Mouse (Mus musculus): Measurements from ENCODE around the gene Cacna2d3. TPM values are rescaled to one million over a fixed set of nuclear protein-coding genes. Genes with fewer than 3 reads are reported as not detected.

Gene Cacna2d3
- total RNA-seq, 4 experiments from 2014 or later, result 0.97 to 1.5 (median 1.0) TPM

DNA sequence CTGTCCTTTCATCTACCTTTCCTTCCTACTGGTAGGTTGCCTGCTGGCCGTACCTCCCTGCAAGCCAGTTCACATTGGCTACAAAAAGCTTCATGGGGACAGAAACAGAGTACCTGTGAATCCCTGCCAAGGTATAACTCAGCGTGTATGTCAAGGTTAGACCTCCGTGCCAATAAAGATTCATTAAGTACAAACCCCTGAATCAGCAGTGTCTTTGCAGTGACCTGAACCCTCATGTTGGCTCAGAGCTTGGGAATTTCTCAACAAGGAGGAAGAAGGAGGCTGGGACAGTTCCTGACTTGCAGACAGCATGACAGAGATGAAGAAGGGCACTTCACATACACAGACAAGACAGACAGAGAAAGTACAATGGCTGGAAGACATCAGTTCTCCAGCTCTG lies 225.1 kb downstream of the Cacna2d3 start:
- no peak for DNase-seq (ENCODE audit: low spot score in 2 of 2)

DNA sequence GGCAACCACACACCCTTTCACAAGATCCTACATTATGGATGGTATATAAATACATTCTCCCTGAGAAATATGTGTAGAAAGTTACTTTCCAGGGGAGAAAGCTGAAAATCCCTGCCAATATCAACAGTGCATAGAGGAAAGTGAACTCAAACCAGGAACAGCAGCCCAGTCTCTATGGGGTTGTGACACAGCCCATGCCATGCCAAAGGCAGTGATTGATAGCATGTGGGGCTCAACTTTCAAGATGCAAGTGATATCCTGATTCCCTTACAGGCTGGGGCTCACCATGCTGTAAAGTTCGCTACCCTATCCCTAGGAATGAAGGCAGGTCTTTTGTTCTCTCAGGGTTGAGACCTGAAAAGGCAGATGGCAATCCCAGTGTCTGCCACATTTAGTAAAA lies 229.9 kb downstream of the Cacna2d3 start:
- no peak for DNase-seq (ENCODE audit: low spot score in 2 of 2)

DNA sequence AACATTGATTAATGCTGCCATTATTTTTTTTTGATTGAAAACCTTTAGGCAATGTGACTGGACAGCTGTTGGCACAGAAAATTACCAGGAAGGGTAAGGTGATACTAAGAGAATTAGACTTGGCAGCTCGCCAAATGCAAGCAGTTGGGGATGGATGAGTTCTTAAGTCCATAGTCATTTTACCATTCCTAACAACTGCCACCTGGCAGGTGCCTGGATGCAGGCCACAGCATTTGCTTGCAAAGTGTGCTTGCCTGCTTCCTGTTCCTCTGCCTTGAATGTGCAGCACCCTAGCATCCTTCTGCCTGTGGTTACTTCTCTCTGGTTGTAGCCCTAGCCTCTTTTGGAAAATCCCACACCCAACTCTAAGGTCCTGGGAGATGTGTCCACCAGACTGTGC lies 236.2 kb downstream of the Cacna2d3 start:
- DNase-seq (ENCODE audit: low spot score in 2 of 2), result no peak

DNA sequence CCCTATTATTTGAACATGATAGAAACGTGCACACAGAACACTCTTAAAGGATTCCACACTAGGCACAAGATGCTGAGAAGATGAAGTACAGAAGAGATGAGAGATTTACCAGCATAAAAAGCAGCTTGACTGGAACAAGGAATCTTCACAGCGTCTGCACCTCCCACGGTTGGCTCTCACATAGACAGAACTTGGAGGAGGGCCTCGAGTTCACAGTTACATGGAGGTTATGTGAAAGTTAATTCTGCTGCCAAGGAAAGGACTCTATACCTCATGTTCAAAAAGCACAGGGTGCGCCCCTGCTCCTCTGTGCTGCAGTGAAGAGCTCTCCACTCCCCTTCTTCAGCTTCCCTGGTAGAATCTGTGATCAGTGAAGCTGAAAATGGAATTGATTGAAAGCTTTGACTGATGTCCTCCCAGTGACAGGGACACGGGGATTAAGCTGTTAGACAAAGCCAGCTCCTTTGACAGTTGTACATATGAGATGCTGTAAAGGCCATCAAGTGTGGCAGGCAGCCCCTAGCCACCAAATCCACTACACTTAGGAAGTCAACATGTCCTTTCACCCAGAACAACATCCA lies 243.2 kb downstream of the Cacna2d3 start:
- DNase-seq (ENCODE audit: low spot score in 2 of 2), result no peak

DNA sequence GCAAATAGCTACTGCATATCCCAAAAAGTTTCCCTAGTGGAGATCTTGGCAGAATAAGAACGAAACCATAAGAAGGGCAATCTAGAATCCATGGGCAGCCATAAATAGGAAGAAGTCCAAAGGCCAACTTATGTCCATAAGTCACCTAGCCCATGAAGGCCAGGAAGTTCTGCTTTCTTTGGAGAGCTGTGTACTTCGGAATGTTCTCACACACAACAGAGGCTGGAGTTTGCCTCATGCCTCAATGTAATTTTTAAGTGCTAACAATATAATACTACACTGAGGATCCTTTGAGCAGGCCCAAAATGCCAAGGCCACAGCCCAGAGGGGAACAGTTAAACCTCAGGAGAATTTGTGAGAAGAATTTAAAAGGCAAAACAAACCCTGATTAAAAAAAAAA lies 257.4 kb downstream of the Cacna2d3 start:
- no peak for DNase-seq (ENCODE audit: low spot score in 2 of 2)

DNA sequence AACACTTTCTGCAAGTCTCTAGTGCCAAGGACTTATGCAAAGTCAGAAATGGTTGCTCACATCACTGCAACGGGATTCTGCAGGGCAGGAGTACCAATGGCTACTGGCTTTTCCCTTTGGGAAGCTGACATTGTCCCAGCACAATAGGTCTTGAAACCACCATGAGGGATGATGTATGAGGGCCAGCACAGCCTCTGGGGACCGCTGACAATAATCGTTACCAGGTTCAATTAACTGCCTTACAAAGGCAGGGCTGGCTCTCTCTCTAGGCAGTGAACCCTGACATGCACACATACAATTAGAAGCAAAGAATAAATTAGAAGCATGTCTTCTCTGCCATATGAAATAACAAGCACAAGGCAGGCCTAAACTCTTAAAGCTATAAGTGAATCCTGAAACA lies 272.5 kb downstream of the Cacna2d3 start:
- no peak for DNase-seq (ENCODE audit: low spot score in 2 of 2)

DNA sequence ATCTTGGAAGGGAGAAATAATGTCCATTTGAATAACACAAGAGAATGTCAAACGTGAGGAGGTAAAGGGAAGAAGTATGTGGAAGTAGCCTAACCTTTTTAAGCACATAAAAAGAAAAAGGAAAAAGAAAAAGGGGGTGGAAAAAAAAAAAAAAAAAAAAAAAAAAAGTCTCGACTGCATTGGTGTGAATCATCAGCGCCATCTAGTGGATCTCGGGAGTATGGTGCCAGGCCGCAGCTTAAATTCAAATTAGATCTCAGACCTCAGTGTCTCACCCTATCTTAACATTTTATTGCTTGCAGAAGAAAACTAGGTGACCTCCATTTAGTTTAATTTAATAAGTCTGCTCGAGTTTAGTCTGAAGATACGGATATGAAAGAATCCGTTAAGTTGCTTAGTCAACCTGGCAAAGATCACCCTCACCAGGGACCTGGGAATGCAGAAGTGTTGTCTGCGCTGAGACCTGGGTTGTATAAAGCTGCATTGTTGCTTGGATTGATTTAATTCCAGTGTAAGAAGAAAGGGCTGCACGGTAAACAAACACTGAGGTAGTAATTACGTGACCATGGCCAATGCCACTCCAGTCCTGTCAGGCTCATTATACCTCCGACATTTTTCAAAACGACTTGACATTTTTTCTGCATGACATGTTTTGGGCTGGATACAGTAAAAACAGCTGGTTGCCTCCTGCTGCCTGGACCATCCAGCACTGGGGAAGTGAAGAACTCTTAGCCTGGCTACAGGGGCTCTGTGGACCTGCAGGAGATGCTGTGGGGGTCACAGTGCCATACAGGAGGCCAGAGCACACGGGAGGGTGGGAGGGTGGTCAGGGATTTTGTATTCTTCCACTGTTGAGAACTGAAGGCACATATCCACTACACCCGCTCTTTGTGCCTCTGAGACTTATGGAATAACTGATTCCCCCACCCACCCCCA lies 278.3 kb downstream of the Cacna2d3 start:
- peak; percentile 10 to 12 for DNase-seq (ENCODE audit: low spot score in 2 of 2)

DNA sequence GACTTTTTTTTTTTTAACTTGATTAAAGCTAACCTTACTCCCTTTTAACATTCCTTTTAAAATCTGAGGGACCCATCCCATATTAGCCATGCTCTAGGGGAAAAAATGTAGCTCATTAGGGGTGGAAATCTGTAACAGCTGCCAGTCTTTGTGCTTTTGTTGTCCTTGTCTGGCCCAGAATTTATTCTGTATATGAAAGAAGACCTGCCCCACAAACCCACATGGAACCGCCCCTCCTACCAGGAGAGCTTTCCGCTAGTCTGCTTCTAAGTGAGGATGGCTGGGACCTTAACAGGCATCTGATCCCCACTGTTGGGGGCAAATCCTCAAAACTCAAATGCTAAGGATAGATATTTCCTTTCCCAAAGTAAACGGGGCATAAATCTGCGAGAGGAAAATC lies 279.2 kb downstream of the Cacna2d3 start:
- no peak for DNase-seq (ENCODE audit: low spot score in 2 of 2)

DNA sequence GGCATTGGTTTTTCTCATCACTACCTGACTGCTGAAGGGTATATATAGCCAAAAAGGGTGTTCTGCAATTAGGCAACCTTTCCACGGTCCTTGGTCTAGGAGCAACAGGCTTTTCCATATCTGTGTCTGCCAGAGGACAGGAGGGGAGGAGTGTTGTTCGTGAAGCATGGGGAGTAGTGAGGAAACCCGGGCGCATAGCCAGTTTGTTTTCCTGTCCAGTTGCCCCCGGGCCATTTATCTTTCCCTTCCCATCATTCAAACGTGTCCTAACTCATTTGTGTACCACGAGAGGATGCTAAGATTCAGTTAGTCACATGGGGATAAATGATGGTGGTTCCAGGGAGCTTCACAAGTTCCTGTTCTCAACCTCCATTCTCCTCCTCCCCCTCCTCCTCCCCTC lies 283.0 kb downstream of the Cacna2d3 start:
- DNase-seq (ENCODE audit: low spot score in 2 of 2), result no peak

DNA sequence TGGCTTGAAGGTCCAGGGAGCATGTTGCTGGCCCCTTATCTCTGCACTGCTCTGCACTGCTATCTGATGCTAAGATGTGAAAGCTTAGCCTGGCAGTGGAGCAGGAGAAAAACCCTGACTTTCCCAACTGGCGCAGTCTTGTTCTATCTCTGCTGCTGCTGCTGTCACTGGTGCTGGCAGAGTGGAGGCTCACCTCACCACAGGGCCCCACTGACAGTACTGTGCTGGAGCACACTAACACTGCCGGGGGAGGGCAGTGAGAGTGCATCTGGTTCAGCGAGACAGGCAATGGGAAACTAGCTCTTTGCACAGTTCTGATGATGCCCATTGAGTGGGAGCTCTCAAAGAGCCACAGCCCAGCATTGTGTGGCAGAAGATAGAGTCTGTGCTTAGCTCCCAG lies 283.4 kb downstream of the Cacna2d3 start:
- no peak for DNase-seq (ENCODE audit: low spot score in 2 of 2)

DNA sequence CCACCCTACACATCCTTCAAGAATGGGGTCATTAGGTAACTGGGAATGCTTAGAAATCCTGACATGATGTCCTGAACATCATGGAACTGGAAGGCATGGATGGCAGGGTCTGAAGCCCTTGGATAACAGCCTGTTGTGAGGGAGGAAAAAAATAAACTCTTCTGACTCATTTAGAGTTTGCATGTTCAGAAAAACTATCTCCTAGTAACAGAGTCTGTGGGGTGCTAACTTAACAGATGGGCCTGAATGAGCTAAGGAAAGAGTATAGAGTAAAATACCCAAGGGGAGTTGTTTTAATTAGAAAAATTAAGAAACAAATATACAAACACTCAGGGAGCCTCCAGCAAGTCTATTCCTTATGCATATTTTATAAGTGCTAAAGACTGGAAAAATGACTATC lies 286.5 kb downstream of the Cacna2d3 start:
- no peak for DNase-seq (ENCODE audit: low spot score in 2 of 2)

DNA sequence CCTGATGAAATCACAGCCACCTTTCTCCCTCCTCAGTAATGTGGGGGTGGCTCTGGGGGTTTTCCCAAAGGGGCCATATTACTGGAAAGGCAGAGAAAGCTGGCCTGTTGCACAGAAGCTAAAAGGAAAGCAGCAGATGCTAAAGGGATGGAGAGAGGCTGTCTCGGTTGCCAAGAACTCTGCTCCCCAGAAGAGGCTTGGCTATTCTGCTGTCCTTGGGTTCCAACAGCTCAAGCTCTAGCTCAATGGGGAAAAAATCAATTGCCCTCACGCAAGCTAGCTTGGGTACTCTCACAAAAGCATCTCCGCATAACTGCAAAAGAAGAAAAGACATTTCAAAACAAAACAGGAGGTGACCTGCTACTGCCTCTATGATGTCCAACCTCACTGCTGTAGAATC lies 287.9 kb downstream of the Cacna2d3 start:
- DNase-seq (ENCODE audit: low spot score in 2 of 2), result no peak

DNA sequence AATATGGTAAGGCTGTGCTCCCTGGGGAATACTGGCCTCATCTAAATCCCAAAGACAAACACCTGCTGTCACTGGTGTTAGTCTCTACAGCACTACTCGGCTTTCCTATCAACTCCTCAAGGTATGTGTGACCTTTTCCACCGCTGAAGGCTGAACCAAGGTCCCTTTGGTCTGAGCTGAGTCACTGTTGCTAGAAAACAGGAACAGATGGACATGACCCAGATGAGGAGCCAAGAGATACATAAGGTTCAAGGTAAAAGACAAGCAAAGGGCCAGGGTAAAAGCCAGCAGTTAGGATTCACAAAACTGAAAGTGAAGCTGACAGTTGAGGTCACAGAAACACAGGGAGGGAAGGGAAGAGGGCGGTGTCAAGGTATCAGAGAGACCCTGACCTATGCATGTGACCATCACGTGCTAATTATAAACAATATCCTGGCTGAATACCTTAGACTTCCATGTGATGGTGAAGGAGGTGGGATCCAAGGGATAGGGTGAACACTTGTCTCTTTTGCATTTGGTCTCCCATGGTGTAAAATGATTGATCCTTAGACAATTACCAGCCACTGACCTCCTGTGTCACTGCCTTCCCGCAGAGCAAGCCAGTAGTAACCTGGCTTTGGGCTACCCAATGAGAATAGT lies 288.5 kb downstream of the Cacna2d3 start:
- DNase-seq (ENCODE audit: low spot score in 2 of 2), result no peak

DNA sequence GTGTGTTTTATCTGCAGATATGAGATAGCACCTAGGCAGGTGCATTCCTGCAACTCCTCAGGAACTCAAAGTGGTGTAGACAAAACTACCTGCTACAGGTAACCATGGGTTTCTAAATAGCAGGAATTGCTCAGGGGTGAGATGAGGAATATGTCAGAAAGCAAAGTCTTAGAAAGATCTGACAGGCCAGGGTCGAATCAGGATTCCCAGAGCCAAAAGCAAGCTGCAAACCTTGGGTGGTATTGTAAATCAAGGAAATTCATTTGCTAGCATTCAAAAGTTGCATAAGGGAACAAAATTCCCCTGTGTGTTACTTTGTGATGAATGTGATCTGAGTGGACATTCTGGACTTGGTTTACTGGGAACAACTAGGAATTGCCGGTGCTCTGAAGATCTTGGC lies 291.9 kb downstream of the Cacna2d3 start:
- no peak for DNase-seq (ENCODE audit: low spot score in 2 of 2)

DNA sequence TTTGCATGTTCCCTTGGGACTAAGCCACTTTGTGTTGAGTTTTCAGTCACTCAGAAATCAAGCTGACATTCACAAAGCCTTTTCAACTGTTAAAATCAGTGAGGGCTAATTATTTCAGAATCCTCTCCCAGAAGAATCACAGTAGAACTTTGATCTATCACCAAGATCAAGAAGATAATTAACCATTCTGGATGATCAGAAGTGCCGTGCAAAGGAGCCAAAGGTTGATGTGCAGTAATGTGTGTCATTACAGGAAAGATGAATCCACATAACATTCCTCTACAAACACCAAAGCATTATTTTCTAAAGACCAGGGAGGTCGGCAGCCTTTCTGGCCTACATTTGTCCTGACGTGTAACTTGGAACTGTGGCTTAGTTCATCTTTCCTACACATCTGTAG lies 296.0 kb downstream of the Cacna2d3 start:
- DNase-seq (ENCODE audit: low spot score in 2 of 2), result no peak

DNA sequence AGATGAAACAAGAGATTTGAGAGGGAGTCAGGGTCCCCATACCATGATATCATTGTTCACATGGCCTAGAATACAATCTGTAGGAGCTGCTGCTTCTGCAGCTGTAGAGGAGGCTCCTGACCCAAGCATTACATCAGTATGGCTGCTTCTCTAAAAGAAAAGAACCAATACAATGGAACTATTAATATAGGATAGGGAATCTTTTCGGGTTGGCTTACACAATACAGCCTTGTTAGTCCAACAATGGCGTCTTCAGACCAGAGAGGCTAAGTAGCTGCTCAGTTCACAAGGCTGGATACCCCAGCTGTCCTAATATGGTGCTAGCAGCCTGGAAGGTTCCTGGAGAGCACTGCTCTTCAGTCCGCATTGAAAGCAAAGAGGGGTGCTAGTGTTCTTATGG lies 296.5 kb downstream of the Cacna2d3 start:
- DNase-seq (ENCODE audit: low spot score in 2 of 2), result no peak

DNA sequence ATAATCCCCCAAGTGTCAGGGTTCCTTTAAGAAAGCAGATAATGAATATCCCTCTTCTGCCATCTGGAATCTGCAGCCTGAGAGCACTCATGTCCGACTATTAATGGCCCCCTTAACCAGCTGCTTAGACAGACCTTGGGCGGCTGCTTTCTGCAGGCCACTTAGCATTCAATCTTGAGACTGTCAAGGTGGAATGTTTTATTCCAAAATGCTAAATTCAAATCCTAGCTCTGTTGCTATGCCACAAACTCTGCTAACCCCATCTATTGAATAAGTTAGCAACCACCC lies 315.8 kb downstream of the Cacna2d3 start:
- no peak for DNase-seq (ENCODE audit: low spot score in 2 of 2)

DNA sequence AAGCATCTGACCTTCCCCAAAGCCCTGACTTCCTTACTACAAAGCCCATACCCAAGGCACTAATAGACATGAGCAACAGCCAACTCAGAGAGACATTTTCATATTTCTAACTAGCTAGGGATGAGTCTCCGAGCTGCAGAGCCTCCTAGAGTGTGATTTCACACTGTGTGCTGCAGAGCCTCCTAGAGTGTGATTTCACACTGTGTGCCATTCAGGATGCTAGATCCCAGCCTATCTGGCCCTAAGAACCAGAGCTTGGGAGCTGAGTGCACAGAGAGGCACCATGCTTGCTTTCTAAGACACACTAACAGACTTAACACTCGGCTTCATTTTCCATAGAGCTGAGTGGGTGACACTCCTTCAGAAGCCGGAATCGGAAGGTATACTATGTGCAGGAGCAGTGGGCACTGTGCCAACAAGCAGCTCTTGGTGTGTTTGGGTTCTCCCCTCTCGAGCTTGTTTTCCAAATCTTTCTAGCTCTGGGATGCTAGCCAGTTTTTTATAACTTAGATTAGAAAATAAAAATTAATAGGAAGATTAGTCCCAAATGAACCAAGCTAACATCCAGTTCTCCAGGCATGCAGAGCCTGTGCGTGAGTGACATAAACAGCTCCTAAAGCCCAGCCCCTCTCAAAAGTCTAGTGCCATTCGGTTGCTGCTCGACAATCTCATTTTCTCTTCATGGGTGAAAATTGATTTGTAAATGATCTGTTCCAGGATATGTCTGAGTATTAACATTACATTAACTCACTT lies 316.4 kb downstream of the Cacna2d3 start:
- no peak for DNase-seq (ENCODE audit: low spot score in 2 of 2)

DNA sequence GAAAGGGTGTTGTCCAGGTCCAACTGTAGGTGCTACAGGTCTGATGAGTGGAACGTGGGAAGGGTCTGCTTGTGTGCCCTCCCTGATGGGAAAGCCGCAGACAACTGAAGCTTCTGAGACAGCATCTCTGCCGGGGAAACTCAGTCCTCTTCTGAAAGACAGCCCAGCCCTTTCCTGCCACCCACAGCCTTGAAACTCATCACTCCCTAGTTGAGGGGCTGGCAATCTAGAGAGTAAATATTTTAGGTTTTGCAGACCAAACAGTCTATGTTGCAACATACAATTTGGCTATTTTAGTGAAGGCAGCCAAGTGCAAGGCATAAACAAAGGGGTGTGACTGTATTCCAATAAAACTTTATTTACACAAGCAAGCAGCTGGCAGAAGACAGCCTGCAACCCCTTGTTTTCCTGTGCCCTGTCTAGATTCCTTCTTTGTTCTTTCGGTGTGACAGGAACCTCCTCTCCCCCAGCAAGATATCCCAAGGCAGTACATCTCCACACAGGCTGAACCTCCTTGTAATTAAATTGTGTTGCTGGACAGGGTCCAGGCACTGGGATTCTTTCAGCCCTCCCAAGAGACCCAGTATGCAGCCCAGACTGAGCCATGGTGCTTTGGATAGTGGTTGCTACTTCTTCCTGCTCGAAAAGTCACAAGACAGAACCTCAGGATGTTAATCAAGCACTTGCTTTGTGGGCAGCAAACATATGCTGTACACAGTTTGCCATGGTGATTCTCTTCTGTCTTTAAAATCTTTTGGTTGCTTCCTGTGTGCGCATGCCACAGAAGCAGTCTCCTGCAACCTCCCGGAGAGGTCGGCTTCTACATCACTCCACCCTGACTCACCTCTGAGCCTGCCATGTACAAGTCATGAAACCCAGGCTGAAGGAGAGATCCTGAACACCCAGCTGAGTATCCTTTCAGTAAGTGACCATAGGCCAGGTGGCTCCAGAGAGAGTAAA lies 317.5 kb downstream of the Cacna2d3 start:
- DNase-seq (ENCODE audit: low spot score in 2 of 2), result no peak

DNA sequence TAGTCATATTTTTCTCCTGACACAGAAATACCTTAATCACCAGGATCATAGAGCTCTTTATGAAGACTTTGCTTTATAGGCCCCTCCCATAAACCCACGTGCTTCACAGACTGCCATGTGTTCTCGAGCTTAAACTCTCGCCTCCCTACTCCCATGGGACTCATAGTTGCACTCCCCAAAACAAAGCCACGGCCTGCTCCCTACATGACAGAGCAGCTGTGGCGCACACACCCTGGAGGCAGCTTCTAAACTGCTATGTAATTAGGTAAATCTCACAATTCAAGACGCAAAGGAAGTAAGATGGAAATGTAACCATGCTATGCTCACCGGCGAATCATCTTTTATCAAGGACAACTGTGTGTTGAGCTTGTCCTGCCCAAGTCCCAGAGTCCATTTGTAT lies 319.2 kb downstream of the Cacna2d3 start:
- no peak for DNase-seq (ENCODE audit: low spot score in 2 of 2)

DNA sequence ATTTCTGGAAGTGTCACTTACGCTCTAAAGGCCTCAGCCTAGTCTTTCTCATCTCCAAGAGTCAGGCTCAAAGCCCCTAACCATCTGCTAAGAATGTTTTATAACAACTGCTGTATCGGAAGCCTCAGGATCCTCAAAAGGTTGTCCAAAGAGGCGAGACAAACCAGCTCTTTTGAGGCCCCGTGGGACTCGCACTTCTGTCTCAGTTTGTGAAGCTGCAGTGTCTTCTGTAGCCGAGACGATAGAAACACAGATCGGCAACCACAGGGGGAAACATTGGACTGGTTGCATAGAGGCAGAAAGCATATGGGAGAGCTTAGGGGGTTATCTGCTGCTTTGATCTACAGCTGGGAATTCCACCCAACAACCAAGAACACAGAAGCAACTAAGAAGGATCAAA lies 327.9 kb downstream of the Cacna2d3 start:
- no peak for DNase-seq (ENCODE audit: low spot score in 2 of 2)
